Mouse (Mus musculus): ENCODE measurements around the gene H2-M10.1.
"Not testable (repeated sequence)": the region's sequence is repeated elsewhere in the genome, so short reads cannot be mapped to it uniquely, and the experiment has no call there.

Gene H2-M10.1

GRCm38 (mm10) chr17:36326055-36326454 is at the start of gene H2-M10.1:
Gene H2-M10.1 (minus strand): TSS chr17:36326155.
- no peak for DNase-seq (ENCODE audit: extremely low read depth, low read depth)

GRCm38 (mm10) chr17:36368317-36368716 is 42.4 kb upstream of the H2-M10.1 start, which contains the start of gene H2-M10.3:
Gene H2-M10.3 (minus strand): TSS chr17:36368417.
- DNase-seq (ENCODE audit: extremely low read depth, low read depth), result not testable (repeated sequence)

- DNase-seq (ENCODE audit: extremely low read depth, low read depth), result not testable (repeated sequence)
Measured at GRCm38 (mm10) chr17:36362404-36362803, 36.4 kb upstream of the H2-M10.1 start.

GRCm38 (mm10) chr17:36357512-36357911 is 31.6 kb upstream of the H2-M10.1 start:
- peak; percentile 11 for DNase-seq (ENCODE audit: extremely low read depth, low read depth)

- no peak for DNase-seq (ENCODE audit: extremely low read depth, low read depth)
Measured at GRCm38 (mm10) chr17:36355763-36356162, 29.8 kb upstream of the H2-M10.1 start.

GRCm38 (mm10) chr17:36355343-36355742 is 29.4 kb upstream of the H2-M10.1 start:
- DNase-seq (ENCODE audit: extremely low read depth, low read depth), result peak; percentile 19

GRCm38 (mm10) chr17:36315689-36316253 is 10.2 kb downstream of the H2-M10.1 start:
- no peak for DNase-seq (ENCODE audit: extremely low read depth, low read depth)

GRCm38 (mm10) chr17:36315041-36315688 is 10.8 kb downstream of the H2-M10.1 start:
- no peak for DNase-seq (ENCODE audit: extremely low read depth, low read depth)

- DNase-seq (ENCODE audit: extremely low read depth, low read depth), result no peak
Measured at GRCm38 (mm10) chr17:36314511-36314910, 11.4 kb downstream of the H2-M10.1 start.

GRCm38 (mm10) chr17:36309293-36309692 is 16.7 kb downstream of the H2-M10.1 start:
- no peak for DNase-seq (ENCODE audit: extremely low read depth, low read depth)

GRCm38 (mm10) chr17:36308855-36309254 is 17.1 kb downstream of the H2-M10.1 start:
- peak; percentile 16 for DNase-seq (ENCODE audit: extremely low read depth, low read depth)

GRCm38 (mm10) chr17:36286390-36286789 is 39.6 kb downstream of the H2-M10.1 start, which contains the start of gene H2-M10.2:
Gene H2-M10.2 (minus strand): TSS chr17:36286490.
- no peak for DNase-seq (ENCODE audit: extremely low read depth, low read depth)

- no peak for DNase-seq (ENCODE audit: extremely low read depth, low read depth)
Measured at GRCm38 (mm10) chr17:36281521-36282245, 44.3 kb downstream of the H2-M10.1 start.

- DNase-seq (ENCODE audit: extremely low read depth, low read depth), result no peak
Measured at GRCm38 (mm10) chr17:36274776-36275175, 51.2 kb downstream of the H2-M10.1 start.

GRCm38 (mm10) chr17:36273796-36274195 is 52.2 kb downstream of the H2-M10.1 start:
- DNase-seq (ENCODE audit: extremely low read depth, low read depth), result no peak

Data from MEL-GATA-1-ER (cell line).